Comparison of ENCODE assay signal across 18 mouse cellular contexts in the genomic region with DNA sequence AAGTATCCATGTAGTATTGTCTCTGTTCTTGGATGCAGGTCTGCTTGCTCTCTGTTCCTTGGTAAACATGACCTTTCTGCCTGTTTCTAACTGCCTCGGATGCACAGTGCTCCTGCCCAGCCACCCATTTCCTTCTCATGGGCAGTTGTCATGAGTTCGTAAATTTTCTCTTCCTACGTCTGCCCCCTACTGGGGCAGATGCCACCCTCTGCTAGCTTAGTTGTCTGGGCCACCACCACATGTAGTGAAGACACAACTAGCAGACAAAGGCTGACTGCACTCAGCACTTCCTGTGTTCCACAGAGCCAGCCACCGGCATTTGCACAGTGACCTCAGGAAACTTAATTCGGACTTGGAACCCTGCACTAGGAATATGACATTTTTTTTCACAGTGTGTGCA. TPM values are rescaled to one million over a fixed set of nuclear protein-coding genes. Genes with fewer than 3 reads are reported as not detected.
ATAC-seq lines count a peak whose summit lies in the region.
"Had no signal": no experiment of that assay in that cellular context is flagged by ENCODE, and none has a peak within 500 bp of the region (broad histone marks: within the 10 kb centered on the region; RNA-seq: fewer than 3 reads in every experiment).

No protein-coding gene starts in this region.

- peak; percentile 71 for ATAC-seq in common myeloid progenitor, adult 5-6 weeks (replicated peaks; ENCODE audit: low read depth, poor library complexity, severe bottlenecking)
- peak; percentile 62 for ATAC-seq in granulocyte monocyte progenitor cell, adult 5-6 weeks (replicated peaks; ENCODE audit: poor library complexity, severe bottlenecking)
- ATAC-seq in hematopoietic stem cell, adult 5-6 weeks (replicated peaks in 1 of 2; ENCODE audit: insufficient read depth in 1 of 2, low FRiP score in 2 of 2, low TSS enrichment in 1 of 2, low read depth in 1 of 2, poor library complexity in 2 of 2, severe bottlenecking in 2 of 2) = peak; percentile 47; a peak in 3 of 4 replicates
- peak; percentile 52 for ATAC-seq in megakaryocyte, adult 5-6 weeks (ENCODE audit: poor library complexity, severe bottlenecking)
- ATAC-seq in megakaryocyte progenitor cell, adult 5-6 weeks (replicated peaks; ENCODE audit: poor library complexity) = peak; percentile 83
- 0 out of 2 replicates have a peak, but pooled peaks have one; percentile 24 for ATAC-seq in megakaryocyte-erythroid progenitor cell, adult 5-6 weeks (replicated peaks; ENCODE audit: low FRiP score, low TSS enrichment, poor library complexity, severe bottlenecking)

RNA-seq across cellular contexts. Expression of a gene that starts 8.3 kb away (rescaled TPM):
- total RNA-seq in common myeloid progenitor, adult 5-6 weeks (2017) = not detected in 2 replicates
- total RNA-seq in granulocyte monocyte progenitor cell, adult 5-6 weeks (2014; fragmentation: Nextera tagmentation) = not detected in 2 replicates
- not detected in 2 replicates for total RNA-seq in granulocyte monocyte progenitor cell, adult 5-6 weeks (2017)
- not detected in 2 replicates for total RNA-seq in hematopoietic stem cell, adult 5-6 weeks (2017)
- not detected in 2 replicates for total RNA-seq in megakaryocyte, adult 5-6 weeks (2015)
- total RNA-seq in megakaryocyte, adult 5-6 weeks (2017) = not detected in 2 replicates
- not detected in 2 replicates for total RNA-seq in megakaryocyte progenitor cell, adult 5-6 weeks (2015)
- not detected in 2 replicates for total RNA-seq in megakaryocyte progenitor cell, adult 5-6 weeks (2017)
- total RNA-seq in megakaryocyte-erythroid progenitor cell, adult 5-6 weeks (2014; fragmentation: Nextera tagmentation) = not detected in 2 replicates
- not detected in 2 replicates for total RNA-seq in megakaryocyte-erythroid progenitor cell, adult 5-6 weeks (2017)
- total RNA-seq: adrenal gland, adult 2 months; adrenal gland, postnatal 10 days; adrenal gland, postnatal 14 days; CH12.LX; MEL had no signal

RNA-seq across cellular contexts. Expression of a gene that starts 19.8 kb away (rescaled TPM):
- not detected in 2 replicates for total RNA-seq in common myeloid progenitor, adult 5-6 weeks (2017)
- not detected in 2 replicates for total RNA-seq in granulocyte monocyte progenitor cell, adult 5-6 weeks (2014; fragmentation: Nextera tagmentation)
- total RNA-seq in granulocyte monocyte progenitor cell, adult 5-6 weeks (2017) = not detected in 2 replicates
- total RNA-seq in hematopoietic stem cell, adult 5-6 weeks (2017) = not detected in 2 replicates
- total RNA-seq in megakaryocyte, adult 5-6 weeks (2015) = not detected in 2 replicates
- not detected in 2 replicates for total RNA-seq in megakaryocyte, adult 5-6 weeks (2017)
- not detected in 2 replicates for total RNA-seq in megakaryocyte progenitor cell, adult 5-6 weeks (2015)
- not detected in 2 replicates for total RNA-seq in megakaryocyte progenitor cell, adult 5-6 weeks (2017)
- total RNA-seq in megakaryocyte-erythroid progenitor cell, adult 5-6 weeks (2014; fragmentation: Nextera tagmentation) = not detected in 2 replicates
- not detected in 2 replicates for total RNA-seq in megakaryocyte-erythroid progenitor cell, adult 5-6 weeks (2017)
- total RNA-seq: adrenal gland, adult 18-20 months; adrenal gland, adult 2 months; adrenal gland, postnatal 10 days; adrenal gland, postnatal 14 days; adrenal gland, postnatal 4 days; CH12.LX; ES-E14; G1E; MEL had no signal

RNA-seq across cellular contexts. Expression of a gene that starts 39.0 kb away (rescaled TPM):
- not detected in 2 replicates for total RNA-seq in common myeloid progenitor, adult 5-6 weeks (2017)
- total RNA-seq in granulocyte monocyte progenitor cell, adult 5-6 weeks (2014; fragmentation: Nextera tagmentation) = not detected in 2 replicates
- not detected in 2 replicates for total RNA-seq in granulocyte monocyte progenitor cell, adult 5-6 weeks (2017)
- not detected in 2 replicates for total RNA-seq in hematopoietic stem cell, adult 5-6 weeks (2017)
- total RNA-seq in megakaryocyte, adult 5-6 weeks (2015) = not detected in 2 replicates
- total RNA-seq in megakaryocyte, adult 5-6 weeks (2017) = not detected in 2 replicates
- not detected in 2 replicates for total RNA-seq in megakaryocyte progenitor cell, adult 5-6 weeks (2015)
- total RNA-seq in megakaryocyte progenitor cell, adult 5-6 weeks (2017) = not detected in 2 replicates
- not detected in 2 replicates for total RNA-seq in megakaryocyte-erythroid progenitor cell, adult 5-6 weeks (2014; fragmentation: Nextera tagmentation)
- total RNA-seq in megakaryocyte-erythroid progenitor cell, adult 5-6 weeks (2017) = not detected in 2 replicates
- total RNA-seq: adrenal gland, adult 18-20 months; adrenal gland, adult 2 months; adrenal gland, adult 8-10 months; adrenal gland, postnatal 10 days; adrenal gland, postnatal 14 days; adrenal gland, postnatal 25 days; adrenal gland, postnatal 36 days; adrenal gland, postnatal 4 days; CH12.LX; ES-E14; G1E; MEL had no signal

RNA-seq across cellular contexts. Expression of a gene that starts 52.5 kb away (rescaled TPM):
- total RNA-seq in common myeloid progenitor, adult 5-6 weeks (2017) = not detected in 2 replicates
- total RNA-seq in granulocyte monocyte progenitor cell, adult 5-6 weeks (2014; fragmentation: Nextera tagmentation) = not detected in 2 replicates
- not detected in 2 replicates for total RNA-seq in granulocyte monocyte progenitor cell, adult 5-6 weeks (2017)
- 0.06 TPM in 1 of 2 replicates, not detected in the other for total RNA-seq in hematopoietic stem cell, adult 5-6 weeks (2017)
- 0.46 TPM in 1 of 2 replicates, not detected in the other for total RNA-seq in megakaryocyte, adult 5-6 weeks (2015)
- total RNA-seq in megakaryocyte, adult 5-6 weeks (2017) = not detected in 2 replicates
- 0.64 TPM in 1 of 2 replicates, not detected in the other for total RNA-seq in megakaryocyte progenitor cell, adult 5-6 weeks (2015)
- not detected in 2 replicates for total RNA-seq in megakaryocyte progenitor cell, adult 5-6 weeks (2017)
- not detected in 2 replicates for total RNA-seq in megakaryocyte-erythroid progenitor cell, adult 5-6 weeks (2014; fragmentation: Nextera tagmentation)
- not detected in 2 replicates for total RNA-seq in megakaryocyte-erythroid progenitor cell, adult 5-6 weeks (2017)
- total RNA-seq: MEL had no signal

Comparison
In these comparisons a context has a peak if more than half of its experiments do, and no peak if none do; other contexts are left out.
1. Peak in every context shown above with its lines: ATAC-seq.
2. ATAC-seq: peak in every context shown above with its lines; median percentile 83 in megakaryocyte progenitor cell, adult 5-6 weeks; 71 in common myeloid progenitor, adult 5-6 weeks; 62 in granulocyte monocyte progenitor cell, adult 5-6 weeks; 52 in megakaryocyte, adult 5-6 weeks; 47 in hematopoietic stem cell, adult 5-6 weeks; 24 in megakaryocyte-erythroid progenitor cell, adult 5-6 weeks.